Mouse (Mus musculus): ENCODE data around the gene Pde4c.

GRCm38 (mm10) chr8:70750128-70750680 is 26.7 kb downstream of the Pde4c start:
- TF ChIP-seq CTCF (IDR thresholded peaks at IDR 0.05; ENCODE audit: extremely low read depth, insufficient read length, insufficient replicate concordance, low read depth, low read length) (no peak), POLR2A (IDR thresholded peaks at IDR 0.05; ENCODE audit: low read depth, low read length) (no peak)
